Mouse (Mus musculus) bone marrow, adult 2 months (tissue): ENCODE results near the gene Ryr3. TPM values are rescaled to one million over a fixed set of nuclear protein-coding genes. Genes with fewer than 3 reads are reported as not detected.

Experiments used
- H3K27ac ChIP-seq: fragments of 200-500 bp; 2 replicates; pipeline ENCODE4 v1.5.1; 2012; ENCODE audit warnings: low read depth, mild to moderate bottlenecking, control low read depth, inconsistent platforms, low read length; ENCODE audit not compliant: control insufficient read depth, poor library complexity, insufficient read depth
- H3K4me1 ChIP-seq: fragments of 200-500 bp; 2 replicates; pipeline ENCODE4 v1.6.1; 2011; ENCODE audit warnings: low read length; ENCODE audit not compliant: control insufficient read depth, insufficient read depth
- H3K4me3 ChIP-seq: fragments of 200-500 bp; replicated peaks from 2 replicates; pipeline ENCODE3; 2011; ENCODE audit warnings: mild to moderate bottlenecking, low read depth, low read length, control low read depth; ENCODE audit not compliant: control insufficient read depth
- CTCF ChIP-seq: fragments of 200-500 bp; IDR thresholded peaks from 2 replicates; pipeline ENCODE4 v1.5.1; 2011; ENCODE audit warnings: low read length, control low read depth; ENCODE audit not compliant: control insufficient read depth, insufficient read depth
- POLR2A ChIP-seq: fragments of 200-500 bp; IDR thresholded peaks from 2 replicates; pipeline ENCODE4 v1.6.1; 2011; ENCODE audit warnings: low read depth, mild to moderate bottlenecking, control low read depth, low read length, borderline replicate concordance; ENCODE audit not compliant: control insufficient read depth
- WGBS: fragments of 180-500 bp; shearing (Covaris S2); methylation state at CpG from one replicate; pipeline ENCODE4 v1.1.7; 2018; 5-methylcytosine and 5-hydroxymethylcytosine counted together
- polyA plus RNA-seq: library from polyadenylated mRNA; stranded (reverse); fragments of >200 nt; gene quantifications from 2 replicates; pipeline ENCODE4 v1.2.4, GENCODE M21; 2011; ENCODE audit warnings: low replicate concordance; ENCODE audit not compliant: missing spikeins, insufficient read depth, insufficient read length

Ryr3 gene
- polyA plus RNA-seq, 1 experiment = 0.10 TPM

GRCm38 (mm10) chr2:113018278-113018677 is 198.6 kb downstream of the Ryr3 start:
- 48% methylated on average over 1 of the region's 1 CpGs for WGBS
- TF ChIP-seq POLR2A (no peak), CTCF (no peak)
- Histone ChIP-seq H3K27ac (no peak overlapping the region), H3K4me3 (no peak overlapping the region), H3K4me1 (no peaks in the 10 kb centered on the region)

GRCm38 (mm10) chr2:113016236-113016635 is 200.7 kb downstream of the Ryr3 start:
- TF ChIP-seq CTCF (no peak), POLR2A (no peak)
- no peak overlapping the region for H3K27ac ChIP-seq
- no peaks in the 10 kb centered on the region for H3K4me1 ChIP-seq
- no peak overlapping the region for H3K4me3 ChIP-seq
- WGBS = 78% methylated on average over 2 of the region's 2 CpGs

GRCm38 (mm10) chr2:113008961-113009740 is 207.7 kb downstream of the Ryr3 start:
- WGBS = 76% methylated on average over 11 of the region's 11 CpGs
- TF ChIP-seq POLR2A (no peak), CTCF (no peak)

GRCm38 (mm10) chr2:112998498-112998897 is 218.4 kb downstream of the Ryr3 start:
- Histone ChIP-seq H3K4me3 (no peak overlapping the region), H3K4me1 (no peaks in the 10 kb centered on the region), H3K27ac (no peak overlapping the region)
- TF ChIP-seq CTCF (no peak), POLR2A (no peak)
- 92% methylated on average over 3 of the region's 3 CpGs for WGBS

More at GRCm38 (mm10) chr2:113008961-113009740, 207.7 kb downstream of the Ryr3 start:
- H3K4me3 ChIP-seq = no peak overlapping the region
- no peaks in the 10 kb centered on the region for H3K4me1 ChIP-seq
- H3K27ac ChIP-seq = no peak overlapping the region

GRCm38 (mm10) chr2:112982908-112983510 is 233.9 kb downstream of the Ryr3 start:
- 74% methylated on average over 1 of the region's 1 CpGs for WGBS
- no peaks in the 10 kb centered on the region for H3K4me1 ChIP-seq
- no peak overlapping the region for H3K4me3 ChIP-seq
- TF ChIP-seq POLR2A = no peak
- TF ChIP-seq CTCF = no peak
- no peak overlapping the region for H3K27ac ChIP-seq

- H3K27ac ChIP-seq = no peak overlapping the region
- H3K4me3 ChIP-seq = no peak overlapping the region
- no peaks in the 10 kb centered on the region for H3K4me1 ChIP-seq
- WGBS = 80% methylated on average over 14 of the region's 14 CpGs
- TF ChIP-seq POLR2A (no peak), CTCF (no peak)
Measured at GRCm38 (mm10) chr2:112966807-112967625, 249.9 kb downstream of the Ryr3 start.

- Histone ChIP-seq H3K4me3 (no peak overlapping the region), H3K4me1 (no peaks in the 10 kb centered on the region), H3K27ac (no peak overlapping the region)
- TF ChIP-seq CTCF = no peak
- no peak for TF ChIP-seq POLR2A
- WGBS = 67% methylated on average over 1 of the region's 1 CpGs
Measured at GRCm38 (mm10) chr2:112948931-112949330, 268.0 kb downstream of the Ryr3 start.

- Histone ChIP-seq H3K27ac (no peak overlapping the region), H3K4me3 (no peak overlapping the region), H3K4me1 (no peaks in the 10 kb centered on the region)
- no peak for TF ChIP-seq POLR2A
- TF ChIP-seq CTCF = no peak
- WGBS = 36% methylated on average over 1 of the region's 1 CpGs
Measured at GRCm38 (mm10) chr2:112931776-112932175, 285.1 kb downstream of the Ryr3 start.
